ENCODE assay signal across 8 mouse cellular contexts in the genomic region with DNA sequence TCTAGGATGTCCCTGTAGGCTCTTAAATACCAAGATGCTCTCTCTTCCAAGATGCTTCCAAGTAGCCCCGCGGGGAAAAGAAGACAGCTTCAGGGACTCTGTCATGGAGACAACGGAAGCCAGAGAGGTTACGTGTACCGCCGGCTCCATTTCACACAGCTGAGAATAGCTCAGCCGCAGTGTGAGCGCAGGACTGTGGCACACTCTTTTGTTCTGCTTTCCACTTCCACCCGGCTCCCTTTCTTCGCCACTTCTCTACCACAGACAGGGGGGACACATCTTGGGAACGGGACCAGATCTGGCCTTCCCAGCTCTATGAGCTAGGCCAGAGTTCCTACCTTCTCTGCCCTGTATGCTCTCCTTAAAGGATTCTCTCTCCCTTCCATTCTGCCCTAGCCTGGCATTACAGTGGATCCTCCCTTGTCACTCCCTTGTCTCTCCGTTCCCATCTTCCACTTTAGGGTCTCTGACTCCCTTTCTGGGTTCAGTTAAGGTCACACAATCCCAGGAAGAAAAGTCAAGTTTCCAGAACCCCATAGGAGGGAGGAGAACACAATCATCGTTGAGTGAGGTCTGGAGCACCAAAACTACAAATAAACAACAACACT. TPM values are rescaled to one million over a fixed set of nuclear protein-coding genes. Genes with fewer than 3 reads are reported as not detected.
A peak's percentile ranks its signal among the peaks of the same experiment; 100 is the strongest.
DNase-seq lines count a peak whose midpoint lies in the region; ATAC-seq and TF ChIP-seq lines count a peak whose summit lies in the region.
"Had no signal": no experiment of that assay in that cellular context is flagged by ENCODE, and none has a peak within 500 bp of the region (broad histone marks: within the 10 kb centered on the region; RNA-seq: fewer than 3 reads in every experiment).

No protein-coding gene starts in this region.

- H3K27me3 ChIP-seq in spleen, adult 2 months (ENCODE audit: control insufficient read depth, insufficient read depth, low read length), result no peaks in the 10 kb centered on the region
- H3K27me3 ChIP-seq in forebrain, postnatal 0 days (ENCODE audit: insufficient read depth, low read length), result no peaks in the 10 kb centered on the region

- DNase-seq in spleen, adult 2 months (ENCODE audit: low read depth in 1 of 2, low spot score in 2 of 2), result peak in 1 of 2 experiments; percentile 46
- DNase-seq in spleen, adult 12 weeks (ENCODE audit: low spot score), result no peak
- DNase-seq in forebrain, postnatal 0 days, result no peak
- DNase-seq in thymus, postnatal 36 days, result peak; percentile 75 to 77
- no peak for DNase-seq in embryo, embryonic 10 days (ENCODE audit: low spot score)
- DNase-seq in testis, postnatal 10 days (ENCODE audit: low spot score), result no peak

- H3K4me2 ChIP-seq in forebrain, postnatal 0 days (ENCODE audit: low read depth), result peak overlapping the region; percentile 35; the same call in 1 of the 2 replicates

- H3K4me1 ChIP-seq in spleen, adult 2 months (ENCODE audit: control insufficient read depth, insufficient read depth, insufficient read length), result peaks cover 6% of the 10 kb centered on the region; the same call in 1 of the 2 replicates
- H3K4me1 ChIP-seq in forebrain, postnatal 0 days (ENCODE audit: insufficient read depth), result peaks cover 5% of the 10 kb centered on the region; the same call in 1 of the 2 replicates

- peak; percentile 71 for ATAC-seq in forebrain, postnatal 0 days
- peak; percentile 76 for ATAC-seq in megakaryocyte, adult 5-6 weeks (ENCODE audit: poor library complexity, severe bottlenecking)

- H3K4me3 ChIP-seq in spleen, adult 2 months (ENCODE audit: extremely low read depth, insufficient read depth, insufficient read length), result peak overlapping the region; percentile 9; the same call in 1 of the 2 replicates
- H3K4me3 ChIP-seq in forebrain, postnatal 0 days (ENCODE audit: low read depth, low read length), result no peak overlapping the region

- H3K9me3 ChIP-seq in forebrain, postnatal 0 days (ENCODE audit: low read length), result no peaks in the 10 kb centered on the region

- no peak for TF ChIP-seq POLR2A in spleen, adult 2 months (IDR thresholded peaks at IDR 0.05; ENCODE audit: low read depth, low read length)

- H3K36me3 ChIP-seq in spleen, adult 2 months (ENCODE audit: control insufficient read depth, insufficient read depth, low read length), result no peaks in the 10 kb centered on the region
- H3K36me3 ChIP-seq in forebrain, postnatal 0 days (ENCODE audit: insufficient read depth), result no peaks in the 10 kb centered on the region

- no peak for TF ChIP-seq CTCF in spleen, adult 2 months (IDR thresholded peaks at IDR 0.05; ENCODE audit: extremely low read depth, insufficient read depth, insufficient read length, insufficient replicate concordance)
- no peak for TF ChIP-seq CTCF in forebrain, postnatal 0 days (IDR thresholded peaks at IDR 0.05; ENCODE audit: low read depth)

- H3K27ac ChIP-seq in spleen, adult 2 months (ENCODE audit: insufficient read depth, low read length), result 0 out of 2 replicates have a peak overlapping the region, but pooled peaks have one; percentile 17
- peak overlapping the region; percentile 80 for H3K27ac ChIP-seq in forebrain, postnatal 0 days (ENCODE audit: low read depth, low read length)

- whole genome bisulfite sequencing in spleen, adult 2 months, result 17% methylated on average over 13 of the region's 13 CpGs
- 40% methylated on average over 13 of the region's 13 CpGs for WGBS in forebrain, postnatal 0 days

- H3K9ac ChIP-seq in forebrain, postnatal 0 days, result peak overlapping the region; percentile 44

RNA-seq across cellular contexts. Expression of gene Slc34a1, which starts 7.9 kb away (rescaled TPM):
- 0.87 and 2.2 TPM in 2 replicates for polyA plus RNA-seq in spleen, adult 2 months (2012; rRNA removed)
- total RNA-seq in forebrain, postnatal 0 days (2014; rRNA removed), result 0.95 TPM in 1 of 2 replicates, not detected in the other
- polyA plus RNA-seq in forebrain, postnatal 0 days (2015; fragmentation: Nextera tagmentation; extraction: Ambion mirVana), result 0.29 TPM in 1 of 2 replicates, not detected in the other
- total RNA-seq in megakaryocyte, adult 5-6 weeks (2015), result 0.39 and 0.58 TPM in 2 replicates
- 0.44 and 2.0 TPM in 2 replicates for total RNA-seq in megakaryocyte, adult 5-6 weeks (2017)

RNA-seq across cellular contexts. Expression of gene Pfn3, which starts 9.1 kb away (rescaled TPM):
- polyA plus RNA-seq in spleen, adult 2 months (2012; rRNA removed), result not detected in 2 replicates
- not detected in 2 replicates for total RNA-seq in forebrain, postnatal 0 days (2014; rRNA removed)
- polyA plus RNA-seq in forebrain, postnatal 0 days (2015; fragmentation: Nextera tagmentation; extraction: Ambion mirVana), result 0.93 and 1.5 TPM in 2 replicates
- total RNA-seq in megakaryocyte, adult 5-6 weeks (2015), result not detected in 2 replicates
- total RNA-seq in megakaryocyte, adult 5-6 weeks (2017), result not detected in 2 replicates
- total RNA-seq: left cerebral cortex, postnatal 36 days had no signal

RNA-seq across cellular contexts. Expression of gene F12, which starts 20.7 kb away (rescaled TPM):
- 0.64 and 1.6 TPM in 2 replicates for polyA plus RNA-seq in spleen, adult 2 months (2012; rRNA removed)
- total RNA-seq in forebrain, postnatal 0 days (2014; rRNA removed), result 0.15 TPM in 1 of 2 replicates, not detected in the other
- 0.45 and 0.51 TPM in 2 replicates for polyA plus RNA-seq in forebrain, postnatal 0 days (2015; fragmentation: Nextera tagmentation; extraction: Ambion mirVana)
- 0.13 and 0.21 TPM in 2 replicates for total RNA-seq in megakaryocyte, adult 5-6 weeks (2015)
- total RNA-seq in megakaryocyte, adult 5-6 weeks (2017), result not detected in 2 replicates

RNA-seq across cellular contexts. Expression of gene Rgs14, which starts 36.4 kb away (rescaled TPM):
- 54.7 and 68.4 TPM in 2 replicates for polyA plus RNA-seq in spleen, adult 2 months (2012; rRNA removed)
- 4.0 and 4.4 TPM in 2 replicates for total RNA-seq in forebrain, postnatal 0 days (2014; rRNA removed)
- 2.5 and 3.9 TPM in 2 replicates for polyA plus RNA-seq in forebrain, postnatal 0 days (2015; fragmentation: Nextera tagmentation; extraction: Ambion mirVana)
- 55.3 and 56.5 TPM in 2 replicates for total RNA-seq in megakaryocyte, adult 5-6 weeks (2015)
- 68.1 and 75.0 TPM in 2 replicates for total RNA-seq in megakaryocyte, adult 5-6 weeks (2017)

RNA-seq across cellular contexts. Expression of gene Grk6, which starts 39.0 kb away (rescaled TPM):
- 189 and 229 TPM in 2 replicates for polyA plus RNA-seq in spleen, adult 2 months (2012; rRNA removed)
- 79.5 and 88.2 TPM in 2 replicates for total RNA-seq in forebrain, postnatal 0 days (2014; rRNA removed)
- polyA plus RNA-seq in forebrain, postnatal 0 days (2015; fragmentation: Nextera tagmentation; extraction: Ambion mirVana), result 38.5 and 40.8 TPM in 2 replicates
- total RNA-seq in megakaryocyte, adult 5-6 weeks (2015), result 87.3 and 89.9 TPM in 2 replicates
- total RNA-seq in megakaryocyte, adult 5-6 weeks (2017), result 144 and 155 TPM in 2 replicates

Comparison
In these comparisons a context has a peak if more than half of its experiments do, and no peak if none do; other contexts are left out.
1. DNase-seq: peak in thymus, postnatal 36 days (2 of 2); none in spleen, adult 12 weeks (single experiment), forebrain, postnatal 0 days (single experiment), embryo, embryonic 10 days (single experiment) and testis, postnatal 10 days (single experiment).